Mouse (Mus musculus): ENCODE results near the gene Akap17b.

Gene Akap17b

GRCm38 (mm10) chrX:36587304-36588209 is 57.6 kb downstream of the Akap17b start:
- in situ Hi-C loops (cut with MboI, MseI): no loop called here

GRCm38 (mm10) chrX:36586629-36587303 is 58.4 kb downstream of the Akap17b start:
- in situ Hi-C loops (cut with MboI, MseI): no loop called here

DNA sequence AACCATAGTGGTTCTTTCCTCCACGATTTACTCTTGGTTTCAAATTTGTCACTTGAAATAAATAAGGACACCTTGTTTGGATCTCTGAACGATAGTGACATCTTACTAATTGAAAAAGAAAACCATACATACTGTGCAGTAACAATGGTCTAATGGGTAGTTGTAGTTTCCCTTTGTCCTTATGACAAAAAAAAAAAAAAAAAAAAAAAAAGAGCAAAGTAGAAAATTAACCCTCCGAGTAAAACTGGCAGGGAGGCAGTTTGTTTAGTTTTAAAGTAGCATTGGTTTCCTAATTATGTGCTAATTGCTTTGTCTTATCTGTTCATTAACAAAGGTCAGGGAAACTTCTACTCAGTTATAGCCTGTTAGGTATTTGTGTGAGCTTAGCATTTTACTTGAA is 83.1 kb downstream of the Akap17b start:
- in situ Hi-C loops (cut with MboI, MseI): no loop called here

- in situ Hi-C loops (cut with MboI, MseI): no loop called here
Measured at GRCm38 (mm10) chrX:36561650-36562049, 83.5 kb downstream of the Akap17b start.

GRCm38 (mm10) chrX:36560170-36560569 is 85.0 kb downstream of the Akap17b start:
- in situ Hi-C loops (cut with MboI, MseI): no loop called here
